20 mouse cellular contexts compared by ENCODE assay signal in the genomic region with DNA sequence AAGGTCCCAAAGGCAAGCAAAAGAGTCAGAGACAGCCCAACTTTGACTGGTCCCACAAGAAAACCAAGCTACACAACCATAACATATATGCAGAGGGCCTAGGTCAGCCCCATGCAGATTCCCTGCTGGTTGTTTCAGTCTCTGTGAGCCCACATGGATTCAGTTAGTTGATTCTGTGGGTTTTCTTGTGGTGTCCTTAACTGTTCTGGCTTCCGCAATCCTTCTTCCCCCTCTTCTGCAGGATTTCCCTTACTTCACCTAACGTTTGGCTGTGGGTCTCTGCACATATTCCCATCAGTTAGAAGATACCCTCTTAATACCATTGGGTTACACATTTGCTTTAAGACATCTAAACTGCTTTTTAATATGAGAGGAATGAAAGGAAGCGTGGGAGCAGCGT.
A peak's percentile ranks its signal among the peaks of the same experiment; 100 is the strongest.
DNase-seq lines count a peak whose midpoint lies in the region; ATAC-seq lines count a peak whose summit lies in the region.
"Had no signal": no experiment of that assay in that cellular context is flagged by ENCODE, and none has a peak within 500 bp of the region (broad histone marks: within the 10 kb centered on the region; RNA-seq: fewer than 3 reads in every experiment).

No protein-coding gene starts in this region.

- ATAC-seq in midbrain, embryonic 11.5 days (ENCODE audit: low FRiP score), result no peak
- peak; percentile 85 for ATAC-seq in granulocyte monocyte progenitor cell, adult 5-6 weeks (replicated peaks; ENCODE audit: poor library complexity, severe bottlenecking)
- ATAC-seq in megakaryocyte, adult 5-6 weeks (ENCODE audit: poor library complexity, severe bottlenecking), result peak; percentile 62; the same call in 1 of the 2 replicates
- ATAC-seq in hindbrain, embryonic 13.5 days (ENCODE audit: low FRiP score), result no peak
- ATAC-seq: forebrain, embryonic 13.5 days; forebrain, embryonic 15.5 days had no signal

- no peak overlapping the region for H3K27ac ChIP-seq in midbrain, embryonic 11.5 days (ENCODE audit: low read depth, low read length)
- no peak overlapping the region for H3K27ac ChIP-seq in midbrain, embryonic 10.5 days (replicated peaks)
- no peak overlapping the region for H3K27ac ChIP-seq in hindbrain, embryonic 13.5 days
- H3K27ac ChIP-seq: embryonic facial prominence, embryonic 10.5 days; embryonic facial prominence, embryonic 12.5 days; forebrain, embryonic 13.5 days; forebrain, embryonic 15.5 days had no signal

- H3K36me3 ChIP-seq in midbrain, embryonic 11.5 days (ENCODE audit: control insufficient read depth, insufficient read depth, low read length), result no peaks in the 10 kb centered on the region
- H3K36me3 ChIP-seq in midbrain, embryonic 10.5 days, result no peaks in the 10 kb centered on the region
- no peaks in the 10 kb centered on the region for H3K36me3 ChIP-seq in hindbrain, embryonic 13.5 days
- H3K36me3 ChIP-seq: embryonic facial prominence, embryonic 10.5 days; embryonic facial prominence, embryonic 12.5 days; forebrain, embryonic 15.5 days had no signal

- H3K4me1 ChIP-seq in midbrain, embryonic 11.5 days (ENCODE audit: control insufficient read depth, insufficient read depth, low read length), result no peaks in the 10 kb centered on the region
- no peaks in the 10 kb centered on the region for H3K4me1 ChIP-seq in midbrain, embryonic 10.5 days
- H3K4me1 ChIP-seq in hindbrain, embryonic 13.5 days (replicated peaks), result no peaks in the 10 kb centered on the region
- H3K4me1 ChIP-seq: embryonic facial prominence, embryonic 10.5 days; embryonic facial prominence, embryonic 12.5 days; forebrain, embryonic 13.5 days; forebrain, embryonic 15.5 days had no signal

- 84% methylated on average over 4 of the region's 4 CpGs for WGBS in midbrain, embryonic 11.5 days
- WGBS in midbrain, embryonic 10.5 days, result 86% methylated on average over 4 of the region's 4 CpGs
- WGBS in hindbrain, embryonic 13.5 days, result 89% methylated on average over 4 of the region's 4 CpGs

- no peak overlapping the region for H3K4me2 ChIP-seq in midbrain, embryonic 11.5 days
- H3K4me2 ChIP-seq in hindbrain, embryonic 13.5 days, result no peak overlapping the region
- H3K4me2 ChIP-seq: embryonic facial prominence, embryonic 12.5 days; forebrain, embryonic 13.5 days; forebrain, embryonic 15.5 days had no signal

- H3K9me3 ChIP-seq in midbrain, embryonic 11.5 days (ENCODE audit: control insufficient read depth, low read length), result no peaks in the 10 kb centered on the region
- no peaks in the 10 kb centered on the region for H3K9me3 ChIP-seq in midbrain, embryonic 10.5 days (replicated peaks)
- H3K9me3 ChIP-seq in hindbrain, embryonic 13.5 days, result no peaks in the 10 kb centered on the region
- H3K9me3 ChIP-seq: embryonic facial prominence, embryonic 10.5 days; embryonic facial prominence, embryonic 12.5 days; forebrain, embryonic 13.5 days; forebrain, embryonic 15.5 days had no signal

- H3K4me3 ChIP-seq in midbrain, embryonic 11.5 days (ENCODE audit: low read depth, low read length), result no peak overlapping the region
- no peak overlapping the region for H3K4me3 ChIP-seq in midbrain, embryonic 10.5 days
- H3K4me3 ChIP-seq in hindbrain, embryonic 13.5 days, result no peak overlapping the region
- H3K4me3 ChIP-seq: embryonic facial prominence, embryonic 10.5 days; embryonic facial prominence, embryonic 12.5 days; forebrain, embryonic 13.5 days; forebrain, embryonic 15.5 days had no signal

- peak; percentile 49 for DNase-seq in midbrain, embryonic 11.5 days (ENCODE audit: low spot score, missing footprints)
- no peak for DNase-seq in midbrain, embryonic 10.5 days (ENCODE audit: low spot score)
- DNase-seq in kidney, postnatal 4 days, result no peak
- no peak for DNase-seq in right cerebral cortex, postnatal 14 days
- DNase-seq: adrenal gland, adult 2 months; adrenal gland, postnatal 10 days; adrenal gland, postnatal 25 days; cerebellum, adult 11 months; cerebellum, adult 18-20 months; cerebellum, adult 8-10 months; cerebellum, adult 9-11 months; cerebellum, postnatal 14 days; cerebellum, postnatal 36 days had no signal

- H3K27me3 ChIP-seq in midbrain, embryonic 11.5 days (ENCODE audit: control insufficient read depth, insufficient read depth, low read length), result no peaks in the 10 kb centered on the region
- H3K27me3 ChIP-seq in midbrain, embryonic 10.5 days (ENCODE audit: low read depth, poor library complexity, severe bottlenecking), result no peaks in the 10 kb centered on the region
- no peaks in the 10 kb centered on the region for H3K27me3 ChIP-seq in hindbrain, embryonic 13.5 days
- H3K27me3 ChIP-seq: embryonic facial prominence, embryonic 12.5 days; forebrain, embryonic 13.5 days; forebrain, embryonic 15.5 days had no signal

- no peak overlapping the region for H3K9ac ChIP-seq in midbrain, embryonic 11.5 days (ENCODE audit: low read length)
- no peak overlapping the region for H3K9ac ChIP-seq in hindbrain, embryonic 13.5 days
- H3K9ac ChIP-seq: embryonic facial prominence, embryonic 12.5 days; forebrain, embryonic 13.5 days; forebrain, embryonic 15.5 days had no signal

Comparison
In these comparisons a context has a peak if more than half of its experiments do, and no peak if none do; other contexts are left out.
1. ATAC-seq: peak in granulocyte monocyte progenitor cell, adult 5-6 weeks (single experiment) and megakaryocyte, adult 5-6 weeks (single experiment); none in midbrain, embryonic 11.5 days (single experiment) and hindbrain, embryonic 13.5 days (single experiment).